Mouse (Mus musculus): ENCODE measurements around the gene Pcyox1. TPM values are rescaled to one million over a fixed set of nuclear protein-coding genes. Genes with fewer than 3 reads are reported as not detected.
"Not testable (repeated sequence)": the region's sequence is repeated elsewhere in the genome, so short reads cannot be mapped to it uniquely, and the experiment has no call there.

The Pcyox1 gene
- total RNA-seq, 2 experiments from 2014 or later, result 68.1 to 69.2 TPM

- DNase-seq, result no peak
- intact Hi-C loops (cut with DNase I), result no loop called here
These were observed 26.1 kb downstream of the Pcyox1 start, which contains the start of gene Snrpg for GRCm38 (mm10) chr6:86370764-86371339. TSS of gene Snrpg (plus strand) at chr6:86371304.

GRCm38 (mm10) chr6:86370093-86370713 lies 26.8 kb downstream of the Pcyox1 start:
- no peak for DNase-seq
- intact Hi-C loops (cut with DNase I), result no loop called here

GRCm38 (mm10) chr6:86368479-86368878 lies 28.5 kb downstream of the Pcyox1 start:
- no peak for DNase-seq
- intact Hi-C loops (cut with DNase I), result no loop called here

GRCm38 (mm10) chr6:86366853-86367249 lies 30.1 kb downstream of the Pcyox1 start:
- no peak for DNase-seq
- intact Hi-C loops (cut with DNase I), result no loop called here

- intact Hi-C loops (cut with DNase I), result no loop called here
- DNase-seq, result peak; percentile 52 to 69
These were observed 30.7 kb downstream of the Pcyox1 start for GRCm38 (mm10) chr6:86366125-86366852.

- peak; percentile 96 to 97 for DNase-seq
- intact Hi-C loops (cut with DNase I), result loop anchor here (2.0 kb wide), 1 partner anchor 31 kb away; the partner anchor contains the start of gene Pcyox1
These were observed 31.4 kb downstream of the Pcyox1 start, which contains the start of gene Fam136a for GRCm38 (mm10) chr6:86365371-86366124. TSS of gene Fam136a (plus strand) at chr6:86365646.

- intact Hi-C loops (cut with DNase I), result loop anchor here (1.0 to 5.0 kb wide), 5 partner anchors 32 to 342 kb away; partner anchors contain the start of genes Pcyox1 and Tgfa
These were observed 32.4 kb downstream of the Pcyox1 start for GRCm38 (mm10) chr6:86364442-86365141.

GRCm38 (mm10) chr6:86361373-86361772 lies 35.6 kb downstream of the Pcyox1 start:
- intact Hi-C loops (cut with DNase I), result loop anchor here (5.0 kb wide), 3 partner anchors 164 to 339 kb away; partner anchors contain the start of gene Tgfa
- no peak for DNase-seq

More at GRCm38 (mm10) chr6:86364442-86365141, 32.4 kb downstream of the Pcyox1 start:
- DNase-seq, result peak; percentile 74 to 86

- no peak for DNase-seq
- intact Hi-C loops (cut with DNase I), result loop anchor here (5.0 kb wide), 3 partner anchors 163 to 338 kb away; partner anchors contain the start of gene Tgfa
These were observed 36.3 kb downstream of the Pcyox1 start for GRCm38 (mm10) chr6:86360691-86361090.

GRCm38 (mm10) chr6:86356956-86357355 lies 40.0 kb downstream of the Pcyox1 start:
- intact Hi-C loops (cut with DNase I), result no loop called here
- no peak for DNase-seq

- intact Hi-C loops (cut with DNase I), result no loop called here
- DNase-seq, result no peak
These were observed 42.0 kb downstream of the Pcyox1 start for GRCm38 (mm10) chr6:86354948-86355347.

- DNase-seq, result no peak
- intact Hi-C loops (cut with DNase I), result loop anchor here (5.0 kb wide), 1 partner anchor 207 kb away; no protein-coding TSS in a partner anchor
These were observed 47.7 kb downstream of the Pcyox1 start for GRCm38 (mm10) chr6:86349257-86349656.

GRCm38 (mm10) chr6:86346063-86346462 lies 50.9 kb downstream of the Pcyox1 start:
- DNase-seq, result no peak
- intact Hi-C loops (cut with DNase I), result loop anchor here (5.0 kb wide), 1 partner anchor 204 kb away; no protein-coding TSS in a partner anchor

GRCm38 (mm10) chr6:86343656-86344055 lies 53.3 kb downstream of the Pcyox1 start:
- DNase-seq, result no peak
- intact Hi-C loops (cut with DNase I), result no loop called here

- intact Hi-C loops (cut with DNase I); DNase-seq: not testable (repeated sequence)
These were observed 60.6 kb downstream of the Pcyox1 start for GRCm38 (mm10) chr6:86336340-86336739.

Data from heart, postnatal 14 days (tissue).